Mouse (Mus musculus) megakaryocyte-erythroid progenitor cell, adult 5-6 weeks (primary cell): Measurements from ENCODE around the gene Arhgef17. TPM values are rescaled to one million over a fixed set of nuclear protein-coding genes. Genes with fewer than 3 reads are reported as not detected.

Experiments
- ATAC-seq: replicated peaks from 2 replicates; pipeline ENCODE4 v1.8.0; 2016; ENCODE audit warnings: mild to moderate bottlenecking, inconsistent platforms; ENCODE audit not compliant: severe bottlenecking, poor library complexity, low FRiP score, low TSS enrichment
- total RNA-seq, 2 experiments: library from RNA; stranded (forward) in 1 of 2; stranded (reverse) in 1 of 2; fragments of 200-1000, 215-1000 nt in 1 of 2; fragments of >200 nt in 1 of 2; fragmentation: Nextera tagmentation in 1 of 2; gene quantifications; 2 replicates each; pipeline ENCODE4 v1.2.3; 2014 to 2017

Arhgef17 gene
- total RNA-seq, 2 experiments from 2014 or later = not detected

GRCm38 (mm10) chr7:100835168-100835567 is 96.7 kb downstream of the Arhgef17 start:
- ATAC-seq = no peak

- ATAC-seq = no peak
Measured at GRCm38 (mm10) chr7:100833859-100834258, 98.0 kb downstream of the Arhgef17 start.

DNA sequence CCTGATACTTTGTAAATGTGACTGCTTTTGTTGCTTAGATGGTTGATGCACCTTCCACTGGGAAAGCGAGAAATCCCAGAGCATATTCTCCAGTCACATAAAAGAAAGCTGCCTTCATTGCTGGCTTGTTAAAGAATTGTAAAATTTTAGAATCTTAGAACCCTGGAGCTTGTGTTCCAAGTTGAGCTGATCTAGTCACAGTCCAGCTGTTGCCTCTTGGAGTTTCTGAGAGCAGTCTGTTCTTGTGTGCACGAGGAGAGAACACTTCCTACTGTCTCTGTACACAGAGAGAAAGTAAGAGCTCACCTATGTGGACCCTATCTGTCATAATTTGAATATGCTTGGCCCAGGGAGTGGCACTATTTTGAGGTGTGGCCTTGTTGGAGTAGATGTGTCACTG is 103.4 kb downstream of the Arhgef17 start:
- no peak for ATAC-seq

- no peak for ATAC-seq
Measured at GRCm38 (mm10) chr7:100824661-100825060, 107.2 kb downstream of the Arhgef17 start.

Other genes with a start within 250 kb of the Arhgef17 start
- 26.9 and 35.9 TPM in 2 replicates for gene Fam168a, start 225.5 kb downstream of the Arhgef17 start, total RNA-seq (2014; fragmentation: Nextera tagmentation)
- gene Fam168a, start 225.5 kb downstream of the Arhgef17 start, total RNA-seq (2017) = 7.3 and 7.7 TPM in 2 replicates
- 8.0 and 10.9 TPM in 2 replicates for gene Relt, start 68.7 kb downstream of the Arhgef17 start, total RNA-seq (2014; fragmentation: Nextera tagmentation)
- gene Relt, start 68.7 kb downstream of the Arhgef17 start, total RNA-seq (2017) = 5.2 and 6.4 TPM in 2 replicates
- gene P2ry6, start 42.5 kb upstream of the Arhgef17 start, total RNA-seq (2014; fragmentation: Nextera tagmentation) = not detected in 2 replicates
- gene P2ry6, start 42.5 kb upstream of the Arhgef17 start, total RNA-seq (2017) = not detected in 2 replicates
- 0.64 and 0.70 TPM in 2 replicates for gene P2ry2, start 80.8 kb upstream of the Arhgef17 start, total RNA-seq (2014; fragmentation: Nextera tagmentation)
- 0.28 and 2.2 TPM in 2 replicates for gene P2ry2, start 80.8 kb upstream of the Arhgef17 start, total RNA-seq (2017)
- gene Fchsd2, start 160.8 kb upstream of the Arhgef17 start, total RNA-seq (2014; fragmentation: Nextera tagmentation) = 16.2 and 19.1 TPM in 2 replicates
- 20.2 and 22.6 TPM in 2 replicates for gene Fchsd2, start 160.8 kb upstream of the Arhgef17 start, total RNA-seq (2017)